Mouse (Mus musculus): Measurements from ENCODE around the gene Adora2a. TPM values are rescaled to one million over a fixed set of nuclear protein-coding genes. Genes with fewer than 3 reads are reported as not detected.
"Not testable (repeated sequence)": the region's sequence is repeated elsewhere in the genome, so short reads cannot be mapped to it uniquely, and the experiment has no call there.

Gene Adora2a
- polyA plus RNA-seq, 1 experiment from 2014 or later, result 3.3 TPM

- H3K4me2 ChIP-seq, result no peak overlapping the region
- no peaks in the 10 kb centered on the region for H3K9me3 ChIP-seq (replicated peaks)
- H3K36me3 ChIP-seq, result no peaks in the 10 kb centered on the region
- peaks cover 4% of the 10 kb centered on the region; the same call in 1 of the 2 replicates for H3K4me1 ChIP-seq
- 80% methylated on average over 11 of the region's 11 CpGs for WGBS
- no peaks in the 10 kb centered on the region for H3K27me3 ChIP-seq (replicated peaks)
- H3K4me3 ChIP-seq (replicated peaks), result no peak overlapping the region
- no peak overlapping the region for H3K9ac ChIP-seq (replicated peaks)
- H3K27ac ChIP-seq (replicated peaks), result no peak overlapping the region
- ATAC-seq (ENCODE audit: low FRiP score), result no peak
Observed at GRCm38 (mm10) chr10:75327081-75327480, 10.4 kb downstream of the Adora2a start.

DNA sequence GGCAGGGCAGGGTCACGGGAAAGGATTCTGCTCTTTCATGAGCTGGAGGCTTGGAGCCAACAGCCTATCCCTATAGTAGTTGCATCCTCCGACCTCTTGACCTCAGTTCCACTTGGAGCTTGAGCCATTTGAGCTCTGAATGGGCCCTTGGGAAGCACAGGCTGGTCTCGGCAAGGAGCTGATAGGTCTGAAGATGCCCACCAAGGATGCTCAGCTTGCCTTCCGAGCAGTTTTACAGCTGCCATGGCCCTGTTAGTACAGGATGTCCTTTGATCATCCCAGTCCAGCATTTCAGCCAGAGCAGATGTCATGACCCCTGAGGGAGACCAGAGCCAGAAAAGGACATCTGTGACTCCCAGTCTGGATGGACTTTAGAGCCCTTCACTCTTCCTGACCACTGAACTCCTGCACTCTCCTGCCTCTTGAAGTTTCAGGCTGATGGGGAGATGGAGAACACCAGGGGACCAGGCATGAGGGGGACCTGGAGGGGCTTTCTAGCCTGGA lies 11.6 kb downstream of the Adora2a start:
- Histone ChIP-seq H3K36me3 (no peaks in the 10 kb centered on the region), H3K27me3 (replicated peaks) (no peaks in the 10 kb centered on the region), H3K4me1 (0 out of 2 replicates have a peak, but pooled peaks cover 4% of the 10 kb centered on the region), H3K4me3 (replicated peaks) (no peak overlapping the region), H3K9ac (replicated peaks) (no peak overlapping the region), H3K4me2 (no peak overlapping the region), H3K9me3 (replicated peaks) (no peaks in the 10 kb centered on the region), H3K27ac (replicated peaks) (no peak overlapping the region)
- 38% methylated on average over 4 of the region's 4 CpGs for WGBS
- no peak for ATAC-seq (ENCODE audit: low FRiP score)

DNA sequence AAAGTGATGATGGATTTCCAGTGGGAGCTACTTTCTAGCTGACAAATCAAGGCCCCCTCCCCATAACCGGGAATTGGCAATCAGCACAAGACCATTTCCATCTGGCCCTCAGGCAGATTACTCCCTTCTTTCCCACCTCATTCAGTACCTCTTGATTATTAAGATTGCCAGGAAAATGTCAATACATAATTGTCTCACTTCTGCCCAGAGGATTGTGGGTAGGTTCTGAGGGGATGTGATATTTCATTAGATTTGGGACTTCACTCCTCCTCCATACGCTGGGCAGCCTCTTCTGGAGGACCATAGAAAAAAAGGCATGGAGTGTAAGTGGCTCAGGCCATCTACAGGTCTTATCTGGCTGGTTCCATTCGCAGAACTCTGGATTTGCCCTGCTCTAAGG lies 15.6 kb downstream of the Adora2a start:
- H3K9ac ChIP-seq (replicated peaks), result no peak overlapping the region
- 88% methylated on average over 3 of the region's 3 CpGs for WGBS
- ATAC-seq (ENCODE audit: low FRiP score), result no peak
- H3K4me3 ChIP-seq (replicated peaks), result no peak overlapping the region
- no peaks in the 10 kb centered on the region for H3K9me3 ChIP-seq (replicated peaks)
- H3K36me3 ChIP-seq, result no peaks in the 10 kb centered on the region
- H3K4me1 ChIP-seq, result no peaks in the 10 kb centered on the region
- H3K27me3 ChIP-seq (replicated peaks), result no peaks in the 10 kb centered on the region
- no peak overlapping the region for H3K27ac ChIP-seq (replicated peaks)
- no peak overlapping the region for H3K4me2 ChIP-seq

GRCm38 (mm10) chr10:75333176-75333776 lies 16.6 kb downstream of the Adora2a start:
- Histone ChIP-seq H3K4me2 (no peak overlapping the region), H3K4me1 (no peaks in the 10 kb centered on the region), H3K27me3 (replicated peaks) (no peaks in the 10 kb centered on the region), H3K36me3 (no peaks in the 10 kb centered on the region), H3K27ac (replicated peaks) (no peak overlapping the region), H3K9ac (replicated peaks) (no peak overlapping the region), H3K9me3 (replicated peaks) (no peaks in the 10 kb centered on the region), H3K4me3 (replicated peaks) (no peak overlapping the region)
- no peak for ATAC-seq (ENCODE audit: low FRiP score)
- WGBS, result 94% methylated on average over 23 of the region's 23 CpGs

DNA sequence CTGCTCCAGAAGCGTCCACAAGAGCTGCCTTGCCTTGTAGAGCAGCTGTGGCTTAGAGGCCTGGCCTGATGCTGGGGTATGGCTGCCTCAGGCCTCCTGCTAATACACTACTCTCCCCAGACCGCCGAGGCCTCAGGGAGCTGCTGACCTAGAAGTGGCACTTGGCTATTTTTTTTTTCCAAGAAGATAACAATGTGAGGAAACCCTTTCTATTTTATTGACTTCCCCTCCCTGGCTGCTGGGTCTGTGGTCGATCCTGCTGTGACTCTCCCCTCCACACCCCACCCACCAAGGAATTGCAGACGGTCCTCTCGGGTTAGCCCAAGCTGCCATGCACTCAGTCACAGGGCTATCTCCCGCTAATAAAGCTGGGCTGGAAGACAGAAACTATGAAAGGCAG lies 17.5 kb downstream of the Adora2a start:
- Histone ChIP-seq H3K4me2 (no peak overlapping the region), H3K36me3 (no peaks in the 10 kb centered on the region), H3K9me3 (replicated peaks) (no peaks in the 10 kb centered on the region), H3K27ac (replicated peaks) (no peak overlapping the region), H3K9ac (replicated peaks) (no peak overlapping the region), H3K4me1 (no peaks in the 10 kb centered on the region), H3K27me3 (replicated peaks) (no peaks in the 10 kb centered on the region), H3K4me3 (replicated peaks) (no peak overlapping the region)
- no peak for ATAC-seq (ENCODE audit: low FRiP score)
- 61% methylated on average over 7 of the region's 7 CpGs for WGBS

GRCm38 (mm10) chr10:75335075-75335474 lies 18.4 kb downstream of the Adora2a start:
- no peak overlapping the region for H3K27ac ChIP-seq (replicated peaks)
- H3K4me1 ChIP-seq, result no peaks in the 10 kb centered on the region
- 92% methylated on average over 6 of the region's 6 CpGs for WGBS
- H3K36me3 ChIP-seq, result no peaks in the 10 kb centered on the region
- H3K4me2 ChIP-seq, result no peak overlapping the region
- H3K9ac ChIP-seq (replicated peaks), result no peak overlapping the region
- ATAC-seq (ENCODE audit: low FRiP score), result no peak
- no peak overlapping the region for H3K4me3 ChIP-seq (replicated peaks)
- no peaks in the 10 kb centered on the region for H3K27me3 ChIP-seq (replicated peaks)
- no peaks in the 10 kb centered on the region for H3K9me3 ChIP-seq (replicated peaks)

- no peak overlapping the region for H3K4me3 ChIP-seq (replicated peaks)
- WGBS, result 77% methylated on average over 10 of the region's 10 CpGs
- H3K4me1 ChIP-seq, result no peaks in the 10 kb centered on the region
- H3K27me3 ChIP-seq (replicated peaks), result no peaks in the 10 kb centered on the region
- H3K4me2 ChIP-seq, result no peak overlapping the region
- H3K9ac ChIP-seq (replicated peaks), result no peak overlapping the region
- ATAC-seq (ENCODE audit: low FRiP score), result no peak
- H3K27ac ChIP-seq (replicated peaks), result no peak overlapping the region
- H3K36me3 ChIP-seq, result no peaks in the 10 kb centered on the region
- H3K9me3 ChIP-seq (replicated peaks), result no peaks in the 10 kb centered on the region
Observed at GRCm38 (mm10) chr10:75337231-75337630, 20.6 kb downstream of the Adora2a start.

DNA sequence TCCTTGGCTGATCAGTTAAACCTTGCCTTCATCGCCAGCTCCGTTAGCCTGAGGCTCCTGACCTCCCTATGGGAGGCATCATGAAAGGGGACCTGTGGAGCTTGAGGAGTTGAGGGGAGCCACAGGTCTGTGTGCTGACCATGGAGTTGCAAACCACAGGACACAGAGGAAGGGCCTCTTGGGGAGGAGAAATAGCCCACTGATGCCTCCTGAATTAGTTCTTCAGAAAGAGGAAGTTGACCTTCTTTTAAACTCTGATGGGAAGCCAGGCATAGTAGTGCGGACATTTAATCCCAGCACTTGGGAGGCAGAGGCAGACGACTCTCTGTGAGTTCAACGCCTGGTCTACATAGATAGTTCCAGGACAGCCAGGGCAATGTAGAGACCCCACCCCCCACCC lies 22.2 kb downstream of the Adora2a start:
- no peaks in the 10 kb centered on the region for H3K36me3 ChIP-seq
- no peak overlapping the region for H3K4me2 ChIP-seq
- no peaks in the 10 kb centered on the region for H3K27me3 ChIP-seq (replicated peaks)
- H3K4me3 ChIP-seq (replicated peaks), result no peak overlapping the region
- H3K9ac ChIP-seq (replicated peaks), result no peak overlapping the region
- no peaks in the 10 kb centered on the region for H3K9me3 ChIP-seq (replicated peaks)
- no peak for ATAC-seq (ENCODE audit: low FRiP score)
- no peak overlapping the region for H3K27ac ChIP-seq (replicated peaks)
- 86% methylated on average over 5 of the region's 5 CpGs for WGBS
- no peaks in the 10 kb centered on the region for H3K4me1 ChIP-seq

DNA sequence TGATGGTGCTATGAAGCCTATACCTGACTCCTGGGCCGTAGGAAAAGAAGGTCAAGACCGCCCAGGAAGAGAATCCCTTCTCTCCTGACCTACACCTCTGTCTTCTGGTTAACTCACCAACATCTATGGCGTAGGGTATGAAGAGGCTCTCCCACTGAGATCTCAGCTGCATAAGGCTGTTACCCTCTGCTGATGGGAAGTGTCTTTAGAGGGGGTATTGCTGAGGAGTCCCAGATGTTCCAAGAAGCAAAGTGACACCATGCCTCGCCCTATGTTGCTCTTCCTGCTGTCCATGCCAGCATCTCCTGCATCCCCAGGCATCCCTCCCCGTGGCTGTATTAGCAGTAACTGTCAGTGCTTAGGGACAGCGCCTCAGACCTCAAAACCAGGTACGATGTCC lies 22.7 kb downstream of the Adora2a start:
- Histone ChIP-seq H3K9me3 (replicated peaks) (no peaks in the 10 kb centered on the region), H3K4me1 (no peaks in the 10 kb centered on the region), H3K9ac (replicated peaks) (no peak overlapping the region), H3K4me2 (no peak overlapping the region), H3K4me3 (replicated peaks) (no peak overlapping the region), H3K27me3 (replicated peaks) (no peaks in the 10 kb centered on the region), H3K27ac (replicated peaks) (no peak overlapping the region), H3K36me3 (no peaks in the 10 kb centered on the region)
- 92% methylated on average over 7 of the region's 7 CpGs for WGBS
- no peak for ATAC-seq (ENCODE audit: low FRiP score)

GRCm38 (mm10) chr10:75341936-75342335 lies 25.3 kb downstream of the Adora2a start:
- no peaks in the 10 kb centered on the region for H3K27me3 ChIP-seq (replicated peaks)
- H3K36me3 ChIP-seq, result no peaks in the 10 kb centered on the region
- no peak for ATAC-seq (ENCODE audit: low FRiP score)
- H3K27ac ChIP-seq (replicated peaks), result no peak overlapping the region
- 38% methylated on average over 8 of the region's 8 CpGs for WGBS
- no peaks in the 10 kb centered on the region for H3K4me1 ChIP-seq
- no peaks in the 10 kb centered on the region for H3K9me3 ChIP-seq (replicated peaks)
- no peak overlapping the region for H3K9ac ChIP-seq (replicated peaks)
- no peak overlapping the region for H3K4me3 ChIP-seq (replicated peaks)
- no peak overlapping the region for H3K4me2 ChIP-seq

GRCm38 (mm10) chr10:75344563-75344962 lies 27.9 kb downstream of the Adora2a start:
- not testable (repeated sequence) for ATAC-seq (ENCODE audit: low FRiP score); H3K4me1 ChIP-seq; H3K27me3 ChIP-seq (replicated peaks); H3K4me2 ChIP-seq; H3K36me3 ChIP-seq; H3K4me3 ChIP-seq (replicated peaks); H3K27ac ChIP-seq (replicated peaks); H3K9me3 ChIP-seq (replicated peaks); H3K9ac ChIP-seq (replicated peaks)
- WGBS, result 63% methylated on average over 1 of the region's 1 CpGs

GRCm38 (mm10) chr10:75345265-75345664 lies 28.6 kb downstream of the Adora2a start:
- ATAC-seq (ENCODE audit: low FRiP score), result no peak
- Histone ChIP-seq H3K27me3 (replicated peaks) (no peaks in the 10 kb centered on the region), H3K36me3 (no peaks in the 10 kb centered on the region), H3K4me1 (no peaks in the 10 kb centered on the region), H3K4me2 (no peak overlapping the region), H3K9me3 (replicated peaks) (no peaks in the 10 kb centered on the region), H3K4me3 (replicated peaks) (no peak overlapping the region), H3K9ac (replicated peaks) (no peak overlapping the region), H3K27ac (replicated peaks) (no peak overlapping the region)
- 56% methylated on average over 2 of the region's 2 CpGs for WGBS

All from neural tube, embryonic 15.5 days (tissue).